ENCODE assay signal across 24 mouse cellular contexts in the genomic region with DNA sequence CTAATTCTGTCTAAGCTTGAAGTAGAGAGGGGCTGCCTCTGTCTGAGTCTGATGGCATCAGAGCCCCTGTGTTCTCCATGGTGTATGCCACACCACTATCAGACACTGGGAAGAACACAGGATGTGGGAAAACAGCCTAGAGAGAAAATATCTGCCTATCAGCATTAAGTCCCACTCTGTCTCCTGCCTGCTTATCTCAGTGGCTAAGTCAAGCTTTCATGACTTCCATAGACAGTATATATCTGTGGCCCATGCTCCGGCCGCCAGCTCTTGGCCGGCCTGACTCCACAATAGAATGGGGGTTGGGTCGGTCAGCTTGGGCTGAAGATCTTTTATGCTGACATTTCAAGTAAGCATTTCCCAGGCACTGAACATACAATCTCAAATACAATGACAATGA.
"Had no signal": no experiment of that assay in that cellular context is flagged by ENCODE, and none has a peak within 500 bp of the region (broad histone marks: within the 10 kb centered on the region; RNA-seq: fewer than 3 reads in every experiment).

No protein-coding gene starts in this region.

- H3K36me3 ChIP-seq: heart, embryonic 13.5 days; heart, embryonic 15.5 days; hindbrain, embryonic 10.5 days; hindbrain, embryonic 12.5 days; intestine, embryonic 15.5 days; limb, embryonic 10.5 days; limb, embryonic 12.5 days; liver, embryonic 13.5 days; liver, embryonic 15.5 days had no signal

- DNase-seq: gastrocnemius, adult 2 months; gastrocnemius, postnatal 10 days; gastrocnemius, postnatal 25 days; kidney, adult 18-20 months; kidney, adult 8-10 months; kidney, postnatal 10 days; kidney, postnatal 25 days; kidney, postnatal 4 days; liver, embryonic 13.5 days had no signal

- H3K4me2 ChIP-seq: heart, embryonic 13.5 days; heart, embryonic 15.5 days; hindbrain, embryonic 12.5 days; hindbrain, embryonic 14.5 days; intestine, embryonic 15.5 days; limb, embryonic 12.5 days; liver, embryonic 13.5 days; liver, embryonic 15.5 days had no signal

- H3K9me3 ChIP-seq: heart, embryonic 13.5 days; heart, embryonic 15.5 days; hindbrain, embryonic 10.5 days; hindbrain, embryonic 12.5 days; intestine, embryonic 15.5 days; limb, embryonic 10.5 days; limb, embryonic 12.5 days; liver, embryonic 13.5 days; liver, embryonic 15.5 days had no signal

- H3K27ac ChIP-seq: gastrocnemius, adult 2 months; heart, embryonic 13.5 days; heart, embryonic 15.5 days; hindbrain, embryonic 10.5 days; hindbrain, embryonic 12.5 days; hindbrain, embryonic 14.5 days; intestine, embryonic 15.5 days; layer of hippocampus, adult 2 months; left cerebral cortex, adult 2 months; limb, embryonic 10.5 days; limb, embryonic 12.5 days; liver, embryonic 13.5 days; liver, embryonic 15.5 days had no signal

- H3K4me3 ChIP-seq: gastrocnemius, adult 2 months; heart, embryonic 13.5 days; heart, embryonic 15.5 days; hindbrain, embryonic 10.5 days; hindbrain, embryonic 12.5 days; intestine, embryonic 15.5 days; layer of hippocampus, adult 2 months; left cerebral cortex, adult 2 months; limb, embryonic 10.5 days; limb, embryonic 12.5 days; liver, embryonic 13.5 days; liver, embryonic 15.5 days had no signal

- H3K4me1 ChIP-seq: heart, embryonic 15.5 days; intestine, embryonic 15.5 days; liver, embryonic 13.5 days; liver, embryonic 15.5 days had no signal

- H3K9ac ChIP-seq: heart, embryonic 13.5 days; heart, embryonic 15.5 days; hindbrain, embryonic 12.5 days; hindbrain, embryonic 14.5 days; intestine, embryonic 15.5 days; limb, embryonic 12.5 days; liver, embryonic 13.5 days; liver, embryonic 15.5 days had no signal

- ATAC-seq: forebrain, embryonic 16.5 days; hindbrain, embryonic 16.5 days; inflammation-experienced regulatory T-cells, adult 6 months; intestine, embryonic 15.5 days; intestine, postnatal 0 days had no signal

- H3K27me3 ChIP-seq: heart, embryonic 13.5 days; heart, embryonic 15.5 days; hindbrain, embryonic 12.5 days; intestine, embryonic 15.5 days; limb, embryonic 12.5 days; liver, embryonic 13.5 days; liver, embryonic 15.5 days had no signal
